Mouse (Mus musculus): ENCODE data around the gene Gpr146.

GRCm38 (mm10) chr5:139384531-139384930 lies 7.0 kb downstream of the Gpr146 start:
- no peak for TF ChIP-seq EP300 (optimal IDR thresholded peaks at IDR 0.05)
- TF ChIP-seq CTCF (IDR thresholded peaks at IDR 0.05; ENCODE audit: low read depth) = no peak

All from stomach, postnatal 0 days (tissue).